Mouse (Mus musculus): ENCODE results near the gene Snd1.

The Snd1 gene

DNA sequence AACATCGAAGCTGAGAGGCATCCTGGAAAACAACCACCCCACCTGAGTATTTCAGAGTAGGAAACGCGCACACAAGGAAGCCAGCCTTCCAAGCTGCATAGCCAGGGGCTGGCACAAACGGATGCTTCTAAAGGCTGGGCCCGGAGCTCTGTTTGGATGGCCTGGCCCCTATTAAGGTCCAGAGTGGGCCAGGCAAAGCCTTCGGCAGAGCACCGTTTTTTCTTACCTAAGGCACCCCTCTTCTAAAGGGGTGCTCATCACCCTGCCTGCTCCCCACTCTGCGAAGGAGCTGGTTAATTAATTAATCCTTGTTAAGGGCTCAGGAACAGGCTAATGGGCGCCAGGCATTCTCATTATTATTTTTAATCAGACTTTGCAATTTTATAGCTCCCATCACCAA lies 456.3 kb downstream of the Snd1 start:
- in situ Hi-C loops (cut with MboI, MseI), result no loop called here

- in situ Hi-C loops (cut with MboI, MseI), result no loop called here
Observed at GRCm38 (mm10) chr6:28931636-28932327, 456.8 kb downstream of the Snd1 start.

DNA sequence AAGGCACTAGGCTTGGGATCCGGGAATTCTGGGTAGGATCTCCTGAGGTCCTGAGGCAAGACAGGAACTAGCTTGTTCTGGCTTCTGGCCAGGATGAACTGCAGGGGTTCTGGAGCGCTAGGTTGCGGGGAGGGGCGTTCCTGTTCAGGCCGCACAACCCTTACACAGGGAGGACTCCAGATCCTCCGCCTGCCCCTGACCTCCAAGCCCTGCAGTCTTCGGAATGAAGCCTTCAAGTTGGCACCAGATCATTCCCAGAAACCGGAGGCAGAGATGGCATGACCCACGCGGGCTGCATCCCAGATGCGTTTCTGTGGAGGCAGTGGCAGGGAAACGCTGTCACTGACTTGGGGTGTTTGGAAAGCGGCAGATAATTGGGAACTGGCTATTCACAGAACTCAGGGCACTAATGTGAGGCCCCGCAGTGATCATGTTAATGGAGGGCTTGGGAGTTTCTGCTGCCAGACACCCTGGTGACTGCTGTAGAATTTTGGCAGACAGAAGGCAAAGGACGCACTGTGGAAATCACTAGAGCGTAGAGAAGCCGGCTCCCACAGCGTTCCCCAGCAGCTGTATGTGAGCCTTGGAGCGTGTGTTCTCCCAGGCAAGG lies 457.5 kb downstream of the Snd1 start:
- in situ Hi-C loops (cut with MboI, MseI), result no loop called here

DNA sequence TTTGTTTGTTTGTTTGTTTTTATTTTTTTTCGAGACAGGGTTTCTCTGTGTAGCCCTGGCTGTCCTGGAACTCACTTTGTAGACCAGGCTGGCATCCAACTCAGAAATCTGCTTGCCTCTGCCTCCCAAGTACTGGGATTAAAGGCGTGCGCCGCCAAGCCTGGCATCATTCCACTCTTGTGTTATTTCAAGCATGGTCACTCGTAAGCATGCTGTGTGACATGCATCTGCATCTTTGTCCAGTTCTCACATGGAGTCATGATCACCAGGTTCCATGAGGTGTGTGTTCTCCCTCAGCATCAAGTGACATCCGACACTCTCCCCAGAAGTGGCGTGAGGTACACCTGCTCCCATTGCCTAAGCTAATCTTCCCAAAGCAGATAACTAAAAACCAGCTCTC lies 460.8 kb downstream of the Snd1 start:
- in situ Hi-C loops (cut with MboI, MseI), result no loop called here

GRCm38 (mm10) chr6:28947254-28947653 lies 472.3 kb downstream of the Snd1 start:
- in situ Hi-C loops (cut with MboI, MseI), result loop anchor here (5.0 kb wide), 1 partner anchor 75 kb away; no protein-coding TSS in a partner anchor

DNA sequence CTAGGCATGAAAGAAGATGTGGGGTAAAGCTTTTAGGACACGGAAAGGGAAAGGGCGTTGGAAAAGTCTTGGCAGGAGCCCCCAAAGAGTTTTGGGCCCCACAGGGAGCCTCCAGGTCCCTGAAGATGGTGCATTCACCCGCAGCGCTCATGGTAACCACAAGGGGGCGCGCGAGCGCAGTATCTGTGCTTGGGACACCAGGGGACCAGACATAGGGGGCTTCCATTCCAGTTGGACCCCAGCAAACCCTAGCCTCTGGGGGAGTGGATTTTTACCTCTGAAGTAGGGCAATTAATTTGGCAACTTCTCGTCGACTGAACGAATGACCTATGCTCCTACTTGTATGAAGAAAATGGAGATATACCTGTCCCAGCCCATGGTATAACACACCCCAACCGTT lies 474.3 kb downstream of the Snd1 start:
- in situ Hi-C loops (cut with MboI, MseI), result loop anchor here (5.0 kb wide), 1 partner anchor 73 kb away; no protein-coding TSS in a partner anchor

DNA sequence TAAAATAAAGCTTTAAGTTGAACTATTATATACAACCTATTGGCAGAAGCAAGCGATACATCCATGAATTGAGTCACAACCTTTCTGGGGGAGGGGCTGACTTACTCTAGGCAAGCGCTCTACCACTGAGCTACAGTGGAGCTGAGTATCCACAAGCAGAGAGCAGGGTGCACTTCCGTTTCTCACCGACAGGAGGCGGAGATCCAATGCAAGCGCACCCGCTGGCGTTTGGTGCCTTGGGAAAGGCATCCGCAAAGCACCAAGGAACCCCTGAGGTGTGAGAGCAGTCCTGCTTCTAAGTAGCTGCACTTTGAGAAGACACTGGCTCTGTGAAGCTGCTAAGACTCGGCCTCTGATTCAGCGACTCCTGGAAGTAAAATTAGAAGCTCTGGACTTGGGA lies 480.6 kb downstream of the Snd1 start:
- in situ Hi-C loops (cut with MboI, MseI), result no loop called here

GRCm38 (mm10) chr6:28957486-28957885 lies 482.5 kb downstream of the Snd1 start:
- in situ Hi-C loops (cut with MboI, MseI), result no loop called here

DNA sequence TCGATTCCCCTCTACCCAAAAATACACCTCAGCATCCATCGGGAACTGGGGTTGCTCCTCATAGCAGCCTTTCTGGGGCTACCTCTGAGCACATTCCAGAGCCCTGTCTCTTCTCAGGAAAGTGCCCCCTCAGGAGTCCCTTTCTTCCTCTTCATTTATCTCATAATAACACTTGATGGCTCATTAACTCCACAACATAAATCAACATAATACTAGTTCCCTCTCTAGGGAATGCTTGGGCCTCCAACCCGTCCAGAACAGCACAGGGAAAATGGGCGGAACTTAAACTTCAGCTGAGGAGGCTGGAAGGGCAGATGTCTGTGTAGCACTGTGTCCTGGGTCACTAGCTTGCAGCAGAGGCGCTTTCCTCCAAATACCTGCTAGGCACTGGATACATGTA lies 488.2 kb downstream of the Snd1 start:
- in situ Hi-C loops (cut with MboI, MseI), result no loop called here

DNA sequence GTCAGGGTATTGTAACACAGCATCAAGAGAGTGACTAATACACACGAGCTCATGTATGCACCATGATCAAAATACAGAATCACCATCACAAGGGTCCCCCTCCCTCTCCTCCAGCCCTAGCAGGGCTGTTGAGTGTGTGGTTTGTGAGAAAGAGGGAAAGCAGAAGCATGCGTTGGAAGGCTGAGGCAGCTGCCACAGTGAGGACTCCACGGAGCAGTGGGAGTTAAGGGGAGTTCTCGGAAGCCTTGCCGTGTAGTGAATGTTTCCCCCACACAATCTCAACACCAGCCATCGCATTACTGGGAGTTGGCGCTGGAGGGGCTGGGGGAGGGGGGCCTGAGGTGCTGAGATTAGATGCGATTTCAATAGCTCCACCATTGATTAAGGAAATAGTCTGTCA lies 490.3 kb downstream of the Snd1 start:
- in situ Hi-C loops (cut with MboI, MseI), result no loop called here

DNA sequence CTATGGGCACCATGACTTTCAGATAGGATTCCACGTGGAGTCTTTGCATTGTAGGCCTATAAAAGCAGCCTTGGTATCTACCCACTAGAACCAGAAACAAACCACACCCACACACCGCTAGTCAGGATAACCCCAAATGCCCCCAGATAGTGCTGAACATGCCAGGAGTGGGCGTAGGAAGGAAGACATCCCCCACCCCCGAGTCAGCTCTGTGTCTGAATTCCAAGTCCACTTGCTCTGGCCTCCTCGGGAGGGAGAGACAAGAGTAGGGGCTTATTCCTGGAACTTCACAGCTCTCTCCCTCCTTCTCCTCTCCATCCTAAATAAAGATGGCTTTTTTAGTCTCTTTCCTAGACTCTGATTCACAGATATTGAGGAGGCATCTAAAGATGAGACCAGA lies 494.7 kb downstream of the Snd1 start:
- in situ Hi-C loops (cut with MboI, MseI), result no loop called here

DNA sequence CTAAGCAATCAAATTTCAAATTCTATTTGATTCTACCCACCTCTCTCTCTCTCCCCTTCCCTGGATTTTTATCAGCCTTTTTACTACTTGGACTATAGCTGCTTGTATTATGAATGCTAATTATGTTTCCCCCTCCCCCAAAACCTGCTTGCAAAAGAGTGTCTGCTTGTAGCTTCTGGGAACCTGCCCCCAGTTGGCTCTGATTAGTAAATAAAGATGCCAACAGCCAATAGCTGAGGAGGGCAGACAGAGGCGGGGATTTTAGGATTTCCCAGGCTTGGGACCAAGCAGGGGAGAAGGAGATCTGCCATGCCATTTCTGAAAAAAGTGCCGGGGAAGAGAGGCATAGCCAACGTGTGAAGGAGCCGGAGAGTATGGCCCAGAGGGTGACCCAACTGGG lies 495.8 kb downstream of the Snd1 start:
- in situ Hi-C loops (cut with MboI, MseI), result no loop called here

DNA sequence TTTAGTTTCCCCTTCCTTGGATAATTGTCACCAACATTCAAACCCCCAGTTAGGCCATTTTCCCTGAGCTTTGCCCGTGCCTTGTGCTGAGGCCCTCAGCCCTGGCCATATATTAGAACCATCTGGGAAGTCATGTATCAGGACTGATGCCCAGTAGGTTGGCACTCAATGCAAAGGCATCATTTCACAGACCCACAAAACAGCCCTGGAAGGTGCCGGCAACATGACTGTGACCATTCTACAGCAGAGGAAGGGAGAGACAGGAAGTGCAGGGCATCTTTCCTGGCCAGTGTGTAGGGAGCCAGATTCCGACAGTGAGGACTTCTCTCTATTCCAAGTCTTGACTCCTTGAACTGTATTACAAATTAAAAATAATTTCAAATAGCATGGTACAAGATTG lies 499.6 kb downstream of the Snd1 start:
- in situ Hi-C loops (cut with MboI, MseI), result no loop called here

GRCm38 (mm10) chr6:28975106-28975505 lies 500.2 kb downstream of the Snd1 start:
- in situ Hi-C loops (cut with MboI, MseI), result no loop called here

GRCm38 (mm10) chr6:28978031-28978430 lies 503.1 kb downstream of the Snd1 start:
- in situ Hi-C loops (cut with MboI, MseI), result no loop called here

DNA sequence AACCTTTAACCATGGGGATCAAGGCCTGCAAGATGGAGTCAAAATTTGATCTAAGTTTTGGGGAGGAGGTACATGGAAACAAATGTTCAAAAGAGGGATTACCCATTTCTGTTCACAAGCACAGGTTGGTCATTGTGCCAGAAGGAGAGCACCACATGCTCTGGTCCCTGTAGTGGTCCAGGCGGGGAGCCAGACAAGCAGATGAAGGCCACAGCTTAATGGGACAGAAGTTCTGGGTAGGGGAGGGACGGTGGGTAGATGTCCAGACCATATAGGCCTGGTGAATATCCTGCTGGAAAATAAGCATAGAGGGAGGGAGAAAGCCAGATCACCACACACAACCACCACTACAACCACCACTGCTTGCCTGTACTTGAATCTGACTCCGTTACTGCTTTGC lies 503.9 kb downstream of the Snd1 start:
- in situ Hi-C loops (cut with MboI, MseI), result no loop called here

DNA sequence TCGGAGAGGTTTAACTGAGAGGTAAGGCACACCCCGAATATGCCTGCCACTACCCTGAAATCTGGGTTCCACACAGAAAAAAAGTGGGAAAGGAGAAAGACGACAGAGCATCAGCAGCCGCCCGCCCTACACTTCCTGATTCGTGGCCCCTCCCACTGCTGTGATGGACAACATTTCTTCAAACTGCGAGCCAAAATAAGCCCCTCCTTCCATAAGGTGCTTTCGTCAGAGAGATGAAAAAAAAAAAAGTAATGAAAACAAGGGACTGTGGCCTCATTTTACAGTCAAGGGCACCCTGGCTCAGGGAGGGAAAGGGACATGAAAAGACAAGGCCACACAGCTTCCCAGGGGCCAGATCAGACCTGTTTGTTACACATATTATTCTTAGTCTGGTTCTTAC lies 504.6 kb downstream of the Snd1 start:
- in situ Hi-C loops (cut with MboI, MseI), result no loop called here

DNA sequence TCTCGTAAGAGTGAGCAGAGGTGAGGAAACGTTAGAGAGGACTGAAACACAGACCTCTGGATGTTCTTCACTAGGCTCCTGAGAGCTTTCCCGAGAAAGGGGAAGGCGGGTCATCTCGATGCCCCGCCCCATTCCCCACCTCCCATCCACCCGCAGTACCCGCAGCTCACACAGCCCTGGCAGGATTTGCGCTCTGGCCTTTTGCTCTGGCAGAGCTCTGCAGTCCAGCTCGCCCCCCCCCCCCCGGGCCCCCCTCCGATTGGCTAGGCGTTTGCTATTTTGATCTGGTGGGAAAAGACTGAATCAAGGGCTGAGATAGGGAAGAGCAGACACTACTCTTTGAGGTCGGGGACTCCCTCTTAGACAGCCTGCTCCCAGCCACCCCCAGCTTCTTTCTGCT lies 505.3 kb downstream of the Snd1 start:
- in situ Hi-C loops (cut with MboI, MseI), result no loop called here

GRCm38 (mm10) chr6:28980750-28981584 lies 506.0 kb downstream of the Snd1 start:
- in situ Hi-C loops (cut with MboI, MseI), result no loop called here

GRCm38 (mm10) chr6:28981585-28981948 lies 506.6 kb downstream of the Snd1 start:
- in situ Hi-C loops (cut with MboI, MseI), result no loop called here

DNA sequence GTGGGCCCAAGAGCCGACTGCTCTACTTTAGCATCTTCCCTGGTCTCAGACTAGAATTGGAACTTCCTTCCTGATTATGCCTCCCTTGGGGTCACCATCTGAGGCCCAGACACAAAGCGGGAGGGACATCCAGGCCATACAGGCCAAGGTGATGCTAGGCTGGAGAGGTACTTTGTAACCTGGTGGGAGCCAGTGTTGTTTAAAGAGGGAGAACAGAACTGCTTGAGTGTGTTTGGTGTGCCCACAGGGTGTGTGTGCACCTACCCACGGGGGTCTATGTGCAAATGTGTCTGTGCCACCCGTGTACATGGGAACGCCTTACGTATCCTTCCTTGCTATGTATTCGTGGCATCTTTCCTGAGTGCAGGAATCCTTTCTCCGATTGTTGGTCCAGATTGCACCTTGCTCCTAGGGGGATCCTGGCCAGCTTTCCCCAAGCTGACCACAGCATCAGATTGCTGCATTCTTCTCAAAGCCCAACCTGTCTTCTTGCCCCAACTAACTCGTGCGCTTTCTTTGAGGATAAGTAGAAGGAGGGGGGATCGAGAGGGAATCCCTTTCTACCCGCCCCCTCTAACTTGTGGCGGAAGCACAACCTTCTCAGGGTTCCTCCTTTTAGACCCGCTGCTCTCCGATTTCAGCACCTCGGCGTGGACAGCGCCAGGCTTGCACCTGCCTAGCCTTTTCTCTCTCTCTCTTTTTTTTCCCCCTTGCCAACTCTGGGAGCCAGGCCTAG lies 507.2 kb downstream of the Snd1 start:
- in situ Hi-C loops (cut with MboI, MseI), result no loop called here

DNA sequence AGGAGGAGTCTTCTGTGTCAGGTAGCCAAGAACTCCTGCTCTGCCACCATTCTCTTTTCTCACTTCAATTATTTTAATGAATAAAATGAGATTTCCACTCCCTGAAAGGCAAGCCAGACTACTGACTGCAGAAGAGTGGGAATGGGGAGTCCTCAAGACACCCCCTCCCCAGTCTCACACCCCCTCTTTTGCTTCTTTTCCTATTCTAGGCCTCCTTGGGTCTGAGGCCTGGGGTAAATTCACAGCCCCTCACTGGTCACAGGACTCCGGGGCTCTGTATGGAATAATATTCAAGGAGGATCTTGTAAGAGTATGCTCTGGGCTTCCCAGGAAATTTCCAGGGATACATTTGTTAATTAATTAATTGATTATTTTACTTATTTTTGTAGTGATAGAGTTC lies 507.9 kb downstream of the Snd1 start:
- in situ Hi-C loops (cut with MboI, MseI), result no loop called here
